Mouse (Mus musculus) lung, embryonic 15.5 days (tissue): ENCODE measurements at regions not wholly inside any gene's neighbourhood (a gene's known extent, or its start where the extent isn't known, plus 50 kb on each side); places are given as distances from the start of the nearest gene placed in this dataset.
A peak's percentile ranks its signal among the peaks of the same experiment; 100 is the strongest.

Source experiments
- ATAC-seq: fragments of 200-750 bp; cut with Nextera tagmentation; 2 replicates; pipeline ENCODE4 v1.8.0; 2017; ENCODE audit warnings: moderate number of reproducible peaks, borderline replicate concordance; ENCODE audit not compliant: low FRiP score, low TSS enrichment; ENCODE audit errors: extremely low read depth
- H3K27ac ChIP-seq: fragments of 300-500 bp; sonication (generic); 2 replicates; pipeline ENCODE4 v1.5.1; 2015; ENCODE audit warnings: moderate library complexity, mild to moderate bottlenecking, inconsistent platforms
- H3K27me3 ChIP-seq: fragments of 300-500 bp; sonication (generic); 2 replicates; pipeline ENCODE4 v1.6.1; 2015; ENCODE audit warnings: inconsistent platforms
- H3K36me3 ChIP-seq: fragments of 300-500 bp; sonication (generic); 2 replicates; pipeline ENCODE4 v1.6.1; 2015; ENCODE audit warnings: inconsistent platforms
- H3K4me1 ChIP-seq: fragments of 300-500 bp; sonication (generic); 2 replicates; pipeline ENCODE4 v1.6.1; 2015; ENCODE audit warnings: inconsistent platforms
- H3K4me2 ChIP-seq: fragments of 300-500 bp; sonication (generic); 2 replicates; pipeline ENCODE4 v1.6.1; 2015; ENCODE audit warnings: inconsistent platforms, mild to moderate bottlenecking, moderate library complexity
- H3K4me3 ChIP-seq: fragments of 300-500 bp; sonication (generic); 2 replicates; pipeline ENCODE4 v1.5.1; 2015; ENCODE audit warnings: mild to moderate bottlenecking, inconsistent platforms
- H3K9ac ChIP-seq: fragments of 300-500 bp; sonication (generic); 2 replicates; pipeline ENCODE4 v1.6.1; 2015; ENCODE audit warnings: inconsistent platforms
- H3K9me3 ChIP-seq: fragments of 300-500 bp; sonication (generic); 2 replicates; pipeline ENCODE4 v1.6.1; 2016; ENCODE audit warnings: inconsistent platforms
- WGBS: fragments of 180-500 bp; shearing (Covaris S2); methylation state at CpG from one replicate; pipeline ENCODE4 v1.1.7; 2015; 5-methylcytosine and 5-hydroxymethylcytosine counted together

- Histone ChIP-seq H3K9ac (no peak overlapping the region), H3K9me3 (no peaks in the 10 kb centered on the region), H3K27me3 (no peaks in the 10 kb centered on the region), H3K4me2 (no peak overlapping the region), H3K4me3 (no peak overlapping the region), H3K27ac (no peak overlapping the region), H3K36me3 (no peaks in the 10 kb centered on the region), H3K4me1 (no peaks in the 10 kb centered on the region)
- 71% methylated on average over 9 of the region's 9 CpGs for WGBS
- ATAC-seq = no peak
These were observed 187.9 kb downstream of the Mycn start for GRCm38 (mm10) chr12:12753849-12754248.

GRCm38 (mm10) chr12:12751670-12752426 is 189.9 kb downstream of the Mycn start:
- no peaks in the 10 kb centered on the region for H3K27me3 ChIP-seq
- H3K4me1 ChIP-seq = no peaks in the 10 kb centered on the region
- H3K27ac ChIP-seq = no peak overlapping the region
- H3K9ac ChIP-seq = no peak overlapping the region
- ATAC-seq = no peak
- H3K36me3 ChIP-seq = no peaks in the 10 kb centered on the region
- no peaks in the 10 kb centered on the region for H3K9me3 ChIP-seq
- no peak overlapping the region for H3K4me2 ChIP-seq
- H3K4me3 ChIP-seq = no peak overlapping the region
- 81% methylated on average over 10 of the region's 10 CpGs for WGBS

- no peak overlapping the region for H3K27ac ChIP-seq
- no peaks in the 10 kb centered on the region for H3K36me3 ChIP-seq
- no peaks in the 10 kb centered on the region for H3K9me3 ChIP-seq
- no peaks in the 10 kb centered on the region for H3K4me1 ChIP-seq
- H3K9ac ChIP-seq = no peak overlapping the region
- WGBS = 73% methylated on average over 3 of the region's 3 CpGs
- H3K4me2 ChIP-seq = no peak overlapping the region
- no peak overlapping the region for H3K4me3 ChIP-seq
- H3K27me3 ChIP-seq = no peaks in the 10 kb centered on the region
- ATAC-seq = no peak
These were observed 192.0 kb downstream of the Mycn start for GRCm38 (mm10) chr12:12749690-12750089.

GRCm38 (mm10) chr12:12746852-12747454 is 194.8 kb downstream of the Mycn start:
- ATAC-seq = no peak
- H3K9me3 ChIP-seq = no peaks in the 10 kb centered on the region
- 48% methylated on average over 4 of the region's 4 CpGs for WGBS
- H3K4me3 ChIP-seq = no peak overlapping the region
- H3K4me2 ChIP-seq = no peak overlapping the region
- H3K4me1 ChIP-seq = no peaks in the 10 kb centered on the region
- no peaks in the 10 kb centered on the region for H3K36me3 ChIP-seq
- no peak overlapping the region for H3K27ac ChIP-seq
- H3K27me3 ChIP-seq = no peaks in the 10 kb centered on the region
- H3K9ac ChIP-seq = no peak overlapping the region

GRCm38 (mm10) chr12:12744492-12744891 is 197.2 kb downstream of the Mycn start:
- no peak for ATAC-seq
- no peaks in the 10 kb centered on the region for H3K36me3 ChIP-seq
- no peak overlapping the region for H3K27ac ChIP-seq
- H3K27me3 ChIP-seq = no peaks in the 10 kb centered on the region
- WGBS = 68% methylated on average over 2 of the region's 2 CpGs
- no peak overlapping the region for H3K9ac ChIP-seq
- no peaks in the 10 kb centered on the region for H3K9me3 ChIP-seq
- H3K4me3 ChIP-seq = no peak overlapping the region
- peaks cover 9% of the 10 kb centered on the region for H3K4me1 ChIP-seq
- no peak overlapping the region for H3K4me2 ChIP-seq

GRCm38 (mm10) chr12:12738631-12739331 is 202.9 kb downstream of the Mycn start:
- 16% methylated on average over 12 of the region's 12 CpGs for WGBS
- no peaks in the 10 kb centered on the region for H3K27me3 ChIP-seq
- H3K4me1 ChIP-seq = peaks cover 24% of the 10 kb centered on the region
- no peak overlapping the region for H3K9ac ChIP-seq
- 0 out of 2 replicates have a peak, but pooled peaks have one; percentile 59 for ATAC-seq
- H3K36me3 ChIP-seq = no peaks in the 10 kb centered on the region
- H3K9me3 ChIP-seq = no peaks in the 10 kb centered on the region
- no peak overlapping the region for H3K4me2 ChIP-seq
- no peak overlapping the region for H3K4me3 ChIP-seq
- H3K27ac ChIP-seq = peak overlapping the region; percentile 18

GRCm38 (mm10) chr12:12725797-12726196 is 215.9 kb downstream of the Mycn start:
- Histone ChIP-seq H3K9ac (no peak overlapping the region), H3K9me3 (no peaks in the 10 kb centered on the region), H3K27me3 (0 out of 2 replicates have a peak, but pooled peaks cover 2% of the 10 kb centered on the region), H3K4me2 (no peak overlapping the region), H3K27ac (no peak overlapping the region), H3K36me3 (no peaks in the 10 kb centered on the region), H3K4me1 (peaks cover 8% of the 10 kb centered on the region), H3K4me3 (no peak overlapping the region)
- no peak for ATAC-seq
- WGBS = 32% methylated on average over 9 of the region's 9 CpGs

GRCm38 (mm10) chr12:12725075-12725474 is 216.6 kb downstream of the Mycn start:
- Histone ChIP-seq H3K36me3 (no peaks in the 10 kb centered on the region), H3K27me3 (0 out of 2 replicates have a peak, but pooled peaks cover 2% of the 10 kb centered on the region), H3K9ac (no peak overlapping the region), H3K27ac (no peak overlapping the region), H3K4me3 (no peak overlapping the region), H3K9me3 (no peaks in the 10 kb centered on the region), H3K4me2 (no peak overlapping the region), H3K4me1 (peaks cover 8% of the 10 kb centered on the region)
- 19% methylated on average over 13 of the region's 13 CpGs for WGBS
- ATAC-seq = no peak

- no peak overlapping the region for H3K4me2 ChIP-seq
- no peak overlapping the region for H3K27ac ChIP-seq
- H3K27me3 ChIP-seq = 0 out of 2 replicates have a peak, but pooled peaks cover 2% of the 10 kb centered on the region
- no peak overlapping the region for H3K9ac ChIP-seq
- no peaks in the 10 kb centered on the region for H3K9me3 ChIP-seq
- WGBS = 68% methylated on average over 12 of the region's 12 CpGs
- no peaks in the 10 kb centered on the region for H3K36me3 ChIP-seq
- no peak overlapping the region for H3K4me3 ChIP-seq
- no peak for ATAC-seq
- H3K4me1 ChIP-seq = peaks cover 8% of the 10 kb centered on the region
These were observed 217.8 kb downstream of the Mycn start for GRCm38 (mm10) chr12:12723724-12724487.

GRCm38 (mm10) chr12:12722982-12723661 is 218.6 kb downstream of the Mycn start:
- H3K27ac ChIP-seq = no peak overlapping the region
- no peaks in the 10 kb centered on the region for H3K9me3 ChIP-seq
- ATAC-seq = no peak
- no peak overlapping the region for H3K9ac ChIP-seq
- H3K4me2 ChIP-seq = no peak overlapping the region
- H3K4me1 ChIP-seq = peaks cover 8% of the 10 kb centered on the region
- WGBS = 71% methylated on average over 20 of the region's 20 CpGs
- 0 out of 2 replicates have a peak, but pooled peaks cover 2% of the 10 kb centered on the region for H3K27me3 ChIP-seq
- no peak overlapping the region for H3K4me3 ChIP-seq
- H3K36me3 ChIP-seq = no peaks in the 10 kb centered on the region

GRCm38 (mm10) chr12:12716691-12717090 is 225.0 kb downstream of the Mycn start:
- Histone ChIP-seq H3K27ac (no peak overlapping the region), H3K4me2 (no peak overlapping the region), H3K4me1 (no peaks in the 10 kb centered on the region), H3K36me3 (no peaks in the 10 kb centered on the region), H3K27me3 (no peaks in the 10 kb centered on the region), H3K9me3 (no peaks in the 10 kb centered on the region), H3K9ac (no peak overlapping the region), H3K4me3 (no peak overlapping the region)
- ATAC-seq = no peak
- 77% methylated on average over 9 of the region's 9 CpGs for WGBS
